Mouse (Mus musculus) ES-Bruce4 (cell line): ENCODE data around the gene Hpn. TPM values are rescaled to one million over a fixed set of nuclear protein-coding genes. Genes with fewer than 3 reads are reported as not detected.

ENCODE experiments used
- H3K27ac ChIP-seq: 2 replicates; pipeline ENCODE4 v1.5.1; 2012; ENCODE audit warnings: low read length, inconsistent platforms; ENCODE audit not compliant: insufficient read depth
- H3K27me3 ChIP-seq: 2 replicates; pipeline ENCODE4 v1.6.1; 2012; ENCODE audit warnings: mild to moderate bottlenecking, low read length, inconsistent platforms; ENCODE audit not compliant: control insufficient read depth, poor library complexity, insufficient read depth, severe bottlenecking
- H3K36me3 ChIP-seq: 2 replicates; pipeline ENCODE4 v1.6.1; 2012; ENCODE audit warnings: inconsistent platforms, mild to moderate bottlenecking, low read length, moderate library complexity; ENCODE audit not compliant: control insufficient read depth, poor library complexity, insufficient read depth, severe bottlenecking
- H3K4me1 ChIP-seq: one replicate; pipeline ENCODE4 v1.8.1; 2011; ENCODE audit warnings: low read length; ENCODE audit not compliant: control insufficient read depth, insufficient read depth
- H3K4me3 ChIP-seq: 2 replicates; pipeline ENCODE4 v1.5.1; 2011; ENCODE audit warnings: low read depth, mild to moderate bottlenecking, low read length
- H3K9ac ChIP-seq: 2 replicates; pipeline ENCODE4 v1.6.1; 2012; ENCODE audit warnings: low read depth, mild to moderate bottlenecking, inconsistent platforms; ENCODE audit not compliant: poor library complexity, severe bottlenecking
- H3K9me3 ChIP-seq: replicated peaks from 2 replicates; pipeline ENCODE4 v1.6.1; 2012; ENCODE audit warnings: mild to moderate bottlenecking, low read length, inconsistent platforms; ENCODE audit not compliant: control insufficient read depth, poor library complexity, insufficient read depth, severe bottlenecking
- CTCF ChIP-seq: IDR thresholded peaks from one replicate; pipeline ENCODE4 v1.8.1; 2011; ENCODE audit warnings: low read depth, low read length
- EP300 ChIP-seq: IDR thresholded peaks from 2 replicates; pipeline ENCODE4 v1.6.1; 2011; ENCODE audit warnings: low read depth, low read length; ENCODE audit not compliant: insufficient read depth
- POLR2A ChIP-seq: IDR thresholded peaks from one replicate; pipeline ENCODE4 v1.8.1; 2011; ENCODE audit warnings: low read length; ENCODE audit not compliant: insufficient read depth
- polyA plus RNA-seq: library from polyadenylated mRNA; stranded (reverse); fragments of >200 nt; gene quantifications from 2 replicates; pipeline ENCODE4 v1.2.4, GENCODE M21; 2011; ENCODE audit warnings: low read depth; ENCODE audit not compliant: missing spikeins, insufficient read depth, insufficient read length

The Hpn gene
- polyA plus RNA-seq, 1 experiment = 28.7 TPM

- no peaks in the 10 kb centered on the region for H3K36me3 ChIP-seq
- peaks cover 11% of the 10 kb centered on the region for H3K27me3 ChIP-seq
- no peaks in the 10 kb centered on the region for H3K4me1 ChIP-seq
- no peak for TF ChIP-seq POLR2A
- TF ChIP-seq EP300 = no peak
- no peak for TF ChIP-seq CTCF
- H3K4me3 ChIP-seq = no peak overlapping the region
- no peaks in the 10 kb centered on the region for H3K9me3 ChIP-seq
- H3K27ac ChIP-seq = no peak overlapping the region
- H3K9ac ChIP-seq = no peak overlapping the region
These were observed 59.7 kb downstream of the Hpn start for GRCm38 (mm10) chr7:31055354-31055824.

GRCm38 (mm10) chr7:31054661-31055320, 60.3 kb downstream of the Hpn start:
- Histone ChIP-seq H3K4me1 (no peaks in the 10 kb centered on the region), H3K27me3 (peaks cover 11% of the 10 kb centered on the region)

GRCm38 (mm10) chr7:31053882-31054447, 61.1 kb downstream of the Hpn start:
- Histone ChIP-seq H3K4me3 (no peak overlapping the region), H3K36me3 (no peaks in the 10 kb centered on the region), H3K27ac (no peak overlapping the region), H3K27me3 (peaks cover 11% of the 10 kb centered on the region), H3K4me1 (no peaks in the 10 kb centered on the region), H3K9me3 (no peaks in the 10 kb centered on the region), H3K9ac (no peak overlapping the region)
- no peak for TF ChIP-seq CTCF
- no peak for TF ChIP-seq EP300
- no peak for TF ChIP-seq POLR2A

More at GRCm38 (mm10) chr7:31054661-31055320, 60.3 kb downstream of the Hpn start:
- Histone ChIP-seq H3K9ac (no peak overlapping the region), H3K4me3 (no peak overlapping the region), H3K9me3 (no peaks in the 10 kb centered on the region), H3K36me3 (no peaks in the 10 kb centered on the region), H3K27ac (no peak overlapping the region)
- TF ChIP-seq EP300 = no peak
- no peak for TF ChIP-seq POLR2A
- no peak for TF ChIP-seq CTCF

- TF ChIP-seq CTCF = peak; percentile 13
- no peak for TF ChIP-seq POLR2A
- H3K9me3 ChIP-seq = no peaks in the 10 kb centered on the region
- H3K36me3 ChIP-seq = no peaks in the 10 kb centered on the region
- H3K27ac ChIP-seq = no peak overlapping the region
- no peaks in the 10 kb centered on the region for H3K4me1 ChIP-seq
- H3K9ac ChIP-seq = 0 out of 2 replicates have a peak overlapping the region, but pooled peaks have one; percentile 10
- H3K27me3 ChIP-seq = peaks cover 11% of the 10 kb centered on the region
- H3K4me3 ChIP-seq = peak overlapping the region; percentile 65
These were observed 62.3 kb downstream of the Hpn start for GRCm38 (mm10) chr7:31052636-31053434.

- TF ChIP-seq CTCF = no peak
- no peak for TF ChIP-seq POLR2A
- TF ChIP-seq EP300 = no peak
- Histone ChIP-seq H3K9me3 (no peaks in the 10 kb centered on the region), H3K9ac (0 out of 2 replicates have a peak overlapping the region, but pooled peaks have one; percentile 10), H3K27ac (no peak overlapping the region), H3K36me3 (no peaks in the 10 kb centered on the region), H3K27me3 (peaks cover 11% of the 10 kb centered on the region), H3K4me1 (no peaks in the 10 kb centered on the region), H3K4me3 (peak overlapping the region; percentile 65)
These were observed 62.8 kb downstream of the Hpn start for GRCm38 (mm10) chr7:31052251-31052635.
